Mouse (Mus musculus): Measurements from ENCODE around the gene Bcat1.

DNA sequence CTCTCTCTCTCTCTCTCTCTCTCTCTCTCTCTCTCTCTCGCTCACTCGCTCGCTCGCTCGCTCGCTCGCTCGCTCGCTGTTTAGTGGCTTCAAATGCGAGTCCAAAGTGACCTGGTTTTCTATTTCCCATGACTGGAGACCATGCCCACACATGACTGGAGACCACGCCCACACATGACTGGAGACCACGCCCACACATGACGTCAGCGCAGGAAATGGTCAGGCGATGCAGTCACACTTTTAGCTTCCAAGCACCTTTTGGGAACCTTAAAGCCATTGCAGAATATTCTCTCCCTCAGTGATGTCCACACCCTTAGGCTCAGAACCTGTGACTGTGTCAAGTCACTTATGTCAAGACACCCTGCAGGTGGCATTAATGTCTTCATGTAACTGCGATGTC lies 59.3 kb downstream of the Bcat1 start:
- TF ChIP-seq CTCF (IDR thresholded peaks at IDR 0.05; ENCODE audit: control insufficient read depth, insufficient read depth, insufficient read length) (no peak), CEBPB (IDR thresholded peaks at IDR 0.05; ENCODE audit: low read depth) (no peak)
